Mouse (Mus musculus) lung, embryonic 14.5 days (tissue): Measurements from ENCODE around the gene Cdyl2. TPM values are rescaled to one million over a fixed set of nuclear protein-coding genes. Genes with fewer than 3 reads are reported as not detected.

Experiments
- ATAC-seq: fragments of 200-750 bp; cut with Nextera tagmentation; 2 replicates; pipeline ENCODE4 v1.8.0; 2017; ENCODE audit warnings: mild to moderate bottlenecking, moderate TSS enrichment, moderate library complexity; ENCODE audit not compliant: insufficient read depth
- DNase-seq: peaks from one replicate; pipeline ENCODE4 v3.0.0-alpha.2; 2015
- H3K27ac ChIP-seq: fragments of 300-500 bp; sonication (generic); 2 replicates; pipeline ENCODE4 v1.5.1; 2014; ENCODE audit warnings: low read depth, mild to moderate bottlenecking, moderate library complexity
- H3K27me3 ChIP-seq: fragments of 300-500 bp; sonication (generic); 2 replicates; pipeline ENCODE4 v1.6.1; 2014; ENCODE audit warnings: low read length, control low read depth; ENCODE audit not compliant: insufficient read depth
- H3K36me3 ChIP-seq: fragments of 300-500 bp; sonication (generic); 2 replicates; pipeline ENCODE4 v1.6.1; 2014; ENCODE audit warnings: control low read depth; ENCODE audit not compliant: insufficient read depth
- H3K4me1 ChIP-seq: fragments of 300-500 bp; sonication (generic); 2 replicates; pipeline ENCODE4 v1.6.1; 2014; ENCODE audit warnings: antibody characterized with exemption, control low read depth; ENCODE audit not compliant: insufficient read depth
- H3K4me2 ChIP-seq: fragments of 300-500 bp; sonication (generic); 2 replicates; pipeline ENCODE4 v1.6.1; 2014; ENCODE audit warnings: mild to moderate bottlenecking
- H3K4me3 ChIP-seq: fragments of 300-500 bp; sonication (generic); 2 replicates; pipeline ENCODE4 v1.5.1; 2014; ENCODE audit warnings: low read depth, low read length
- H3K9ac ChIP-seq: fragments of 300-500 bp; sonication (generic); 2 replicates; pipeline ENCODE4 v1.6.1; 2014
- H3K9me3 ChIP-seq: fragments of 300-500 bp; sonication (generic); 2 replicates; pipeline ENCODE4 v1.6.1; 2016; ENCODE audit warnings: low read depth, low read length, control low read depth
- CTCF ChIP-seq: IDR thresholded peaks from 2 replicates; pipeline ENCODE4 v1.5.1; 2016; ENCODE audit warnings: antibody characterized with exemption, low read depth
- WGBS: fragments of 180-500 bp; shearing (Covaris S2); extraction: QIAGEN DNeasy Blood & Tissue Kit; methylation state at CpG from one replicate; pipeline ENCODE4 v1.1.7; 2014; 5-methylcytosine and 5-hydroxymethylcytosine counted together
- polyA plus RNA-seq: library from polyadenylated mRNA; unstranded; fragments of >200 nt; fragmentation: Nextera tagmentation; extraction: Ambion mirVana; gene quantifications from 2 replicates; pipeline ENCODE4 v1.2.1, GENCODE M21; 2014

Cdyl2 gene
- polyA plus RNA-seq, 1 experiment from 2014 or later, result 8.7 TPM

- DNase-seq (no peak), ATAC-seq (no peak)
- Histone ChIP-seq H3K4me3 (no peak overlapping the region), H3K36me3 (no peaks in the 10 kb centered on the region), H3K9ac (no peak overlapping the region), H3K27ac (no peak overlapping the region), H3K4me2 (no peak overlapping the region), H3K4me1 (no peaks in the 10 kb centered on the region), H3K9me3 (no peaks in the 10 kb centered on the region), H3K27me3 (no peaks in the 10 kb centered on the region)
- TF ChIP-seq CTCF, result no peak
These were observed 116.4 kb downstream of the Cdyl2 start for GRCm38 (mm10) chr8:116616369-116616768.

- Histone ChIP-seq H3K9me3 (no peaks in the 10 kb centered on the region), H3K36me3 (no peaks in the 10 kb centered on the region), H3K9ac (no peak overlapping the region), H3K4me3 (no peak overlapping the region), H3K4me1 (no peaks in the 10 kb centered on the region), H3K27ac (no peak overlapping the region), H3K4me2 (no peak overlapping the region), H3K27me3 (no peaks in the 10 kb centered on the region)
- ATAC-seq, result no peak
- no peak for TF ChIP-seq CTCF
- no peak for DNase-seq
- 81% methylated on average over 7 of the region's 7 CpGs for WGBS
These were observed 117.9 kb downstream of the Cdyl2 start for GRCm38 (mm10) chr8:116614901-116615300.

GRCm38 (mm10) chr8:116606171-116606570, 126.6 kb downstream of the Cdyl2 start:
- Histone ChIP-seq H3K4me2 (no peak overlapping the region), H3K27ac (no peak overlapping the region), H3K27me3 (no peaks in the 10 kb centered on the region), H3K9ac (no peak overlapping the region), H3K9me3 (no peaks in the 10 kb centered on the region), H3K4me1 (no peaks in the 10 kb centered on the region), H3K4me3 (no peak overlapping the region), H3K36me3 (no peaks in the 10 kb centered on the region)
- WGBS, result 34% methylated on average over 12 of the region's 13 CpGs
- TF ChIP-seq CTCF, result no peak
- DNase-seq (no peak), ATAC-seq (no peak)

GRCm38 (mm10) chr8:116602806-116603205, 130.0 kb downstream of the Cdyl2 start:
- ATAC-seq (no peak), DNase-seq (peak; percentile 15)
- H3K27me3 ChIP-seq, result no peaks in the 10 kb centered on the region
- H3K4me2 ChIP-seq, result no peak overlapping the region
- TF ChIP-seq CTCF, result peak; percentile 54
- WGBS, result 91% methylated on average over 4 of the region's 4 CpGs
- no peaks in the 10 kb centered on the region for H3K36me3 ChIP-seq
- H3K4me3 ChIP-seq, result no peak overlapping the region
- no peaks in the 10 kb centered on the region for H3K9me3 ChIP-seq
- no peak overlapping the region for H3K9ac ChIP-seq
- no peak overlapping the region for H3K27ac ChIP-seq
- H3K4me1 ChIP-seq, result no peaks in the 10 kb centered on the region

GRCm38 (mm10) chr8:116599728-116600127, 133.1 kb downstream of the Cdyl2 start:
- no peak for DNase-seq
- no peak for ATAC-seq
- H3K9me3 ChIP-seq, result no peaks in the 10 kb centered on the region

GRCm38 (mm10) chr8:116591226-116591625, 141.6 kb downstream of the Cdyl2 start:
- no peak for DNase-seq
- Histone ChIP-seq H3K9me3 (no peaks in the 10 kb centered on the region), H3K4me3 (no peak overlapping the region), H3K4me2 (no peak overlapping the region), H3K27ac (no peak overlapping the region), H3K4me1 (no peaks in the 10 kb centered on the region), H3K36me3 (no peaks in the 10 kb centered on the region), H3K27me3 (no peaks in the 10 kb centered on the region), H3K9ac (no peak overlapping the region)
- no peak for ATAC-seq
- no peak for TF ChIP-seq CTCF
- 65% methylated on average over 10 of the region's 10 CpGs for WGBS

More at GRCm38 (mm10) chr8:116599728-116600127, 133.1 kb downstream of the Cdyl2 start:
- H3K27me3 ChIP-seq, result no peaks in the 10 kb centered on the region
- no peak overlapping the region for H3K4me3 ChIP-seq
- 71% methylated on average over 6 of the region's 6 CpGs for WGBS
- TF ChIP-seq CTCF, result no peak
- no peaks in the 10 kb centered on the region for H3K36me3 ChIP-seq
- no peak overlapping the region for H3K4me2 ChIP-seq
- no peak overlapping the region for H3K9ac ChIP-seq
- no peak overlapping the region for H3K27ac ChIP-seq
- H3K4me1 ChIP-seq, result no peaks in the 10 kb centered on the region

GRCm38 (mm10) chr8:116590546-116590945, 142.2 kb downstream of the Cdyl2 start:
- no peak for ATAC-seq
- WGBS, result 73% methylated on average over 4 of the region's 4 CpGs
- no peaks in the 10 kb centered on the region for H3K9me3 ChIP-seq

GRCm38 (mm10) chr8:116590106-116590505, 142.7 kb downstream of the Cdyl2 start:
- H3K27ac ChIP-seq, result no peak overlapping the region
- H3K9me3 ChIP-seq, result no peaks in the 10 kb centered on the region
- H3K36me3 ChIP-seq, result no peaks in the 10 kb centered on the region
- no peak for TF ChIP-seq CTCF
- ATAC-seq (no peak), DNase-seq (no peak)
- H3K27me3 ChIP-seq, result no peaks in the 10 kb centered on the region
- no peak overlapping the region for H3K4me2 ChIP-seq
- H3K4me1 ChIP-seq, result no peaks in the 10 kb centered on the region
- no peak overlapping the region for H3K4me3 ChIP-seq
- H3K9ac ChIP-seq, result no peak overlapping the region
- 67% methylated on average over 14 of the region's 14 CpGs for WGBS

More at GRCm38 (mm10) chr8:116590546-116590945, 142.2 kb downstream of the Cdyl2 start:
- DNase-seq, result no peak
- Histone ChIP-seq H3K27ac (no peak overlapping the region), H3K27me3 (no peaks in the 10 kb centered on the region), H3K36me3 (no peaks in the 10 kb centered on the region), H3K4me1 (no peaks in the 10 kb centered on the region), H3K4me3 (no peak overlapping the region), H3K9ac (no peak overlapping the region), H3K4me2 (no peak overlapping the region)
- TF ChIP-seq CTCF, result no peak
